Mouse (Mus musculus): ENCODE measurements around the gene Stx8. TPM values are rescaled to one million over a fixed set of nuclear protein-coding genes. Genes with fewer than 3 reads are reported as not detected.

Gene Stx8
- total and polyA plus RNA-seq, 3 experiments: 29.5 to 152 (median 30.9) TPM

DNA sequence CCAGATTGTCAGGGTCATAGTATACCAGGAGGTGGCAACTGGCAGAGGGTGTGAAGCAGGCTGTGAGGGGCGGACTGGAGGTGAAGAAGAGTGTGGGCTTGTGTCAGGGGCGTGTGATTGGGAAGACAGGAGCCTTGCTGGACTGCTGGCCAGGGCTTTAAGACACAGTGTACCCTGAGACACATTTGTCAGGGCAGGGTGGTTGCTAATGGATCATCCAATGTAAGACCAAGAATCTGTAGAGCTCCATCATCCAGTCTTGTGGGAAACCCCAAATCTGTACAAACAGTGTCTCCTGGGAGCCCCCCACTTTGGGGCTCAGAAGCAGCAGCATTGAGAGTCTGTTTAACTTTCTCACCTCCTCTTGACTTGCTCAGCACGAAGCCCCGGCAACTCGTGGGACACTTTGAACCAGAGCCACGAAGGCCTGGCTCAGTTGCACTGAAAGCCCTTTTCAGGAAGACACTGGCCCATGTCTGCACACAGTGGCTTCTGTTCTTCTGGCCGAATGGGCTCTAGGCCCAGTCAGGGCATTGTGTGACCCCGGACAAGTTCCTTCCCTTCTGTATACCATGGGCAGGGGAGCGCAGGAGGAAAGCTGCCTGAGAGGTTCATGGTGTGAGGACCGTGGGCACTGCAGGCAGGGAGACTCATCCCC is 239.7 kb downstream of the Stx8 start:
- Histone ChIP-seq H3K9ac (ENCODE audit: control insufficient read depth, low read depth, low read length, poor library complexity, severe bottlenecking) (no peak overlapping the region), H3K27ac (ENCODE audit: control insufficient read depth, low read depth, low read length) (no peak overlapping the region), H3K27me3 (ENCODE audit: control insufficient read depth in 1 of 2, insufficient read depth in 2 of 2, low read length in 2 of 2) (no peaks in the 10 kb centered on the region), H3K4me3 (ENCODE audit: control insufficient read depth in 1 of 2, insufficient read depth in 1 of 2, low read depth in 2 of 2, low read length in 2 of 2) (no peak overlapping the region), H3K9me3 (replicated peaks; ENCODE audit: insufficient read depth, low read length) (no peaks in the 10 kb centered on the region), H3K4me1 (ENCODE audit: control insufficient read depth in 1 of 2, insufficient read depth in 2 of 2, low read length in 2 of 2) (peaks cover 0 to 5% of the 10 kb centered on the region in 2 experiments; a peak in 2 of 4 replicates), H3K79me2 (ENCODE audit: control insufficient read depth, insufficient read depth, low read length, poor library complexity) (no peaks in the 10 kb centered on the region), H3K36me3 (ENCODE audit: control insufficient read depth in 1 of 2, insufficient read depth in 2 of 2, low read length in 2 of 2) (no peaks in the 10 kb centered on the region)
- TF ChIP-seq UBTF (IDR thresholded peaks at IDR 0.05; ENCODE audit: borderline replicate concordance, insufficient read depth, low read depth, low read length): no peak
- no peak for TF ChIP-seq HCFC1 (IDR thresholded peaks at IDR 0.05; ENCODE audit: low read depth, low read length)
- no peak for TF ChIP-seq ZNF384 (IDR thresholded peaks at IDR 0.05; ENCODE audit: low read depth, low read length)
- TF ChIP-seq JUND (IDR thresholded peaks at IDR 0.05; ENCODE audit: low read depth, low read length): no peak
- TF ChIP-seq NELFE (IDR thresholded peaks at IDR 0.05; ENCODE audit: low read depth, low read length): no peak
- no peak for TF ChIP-seq CTCF (IDR thresholded peaks at IDR 0.05 in 2 of 3, conservative IDR thresholded peaks at IDR 0.05 in 1 of 3; ENCODE audit: control insufficient read depth in 1 of 3, insufficient read depth in 1 of 3, low read depth in 2 of 3, low read length in 3 of 3, poor library complexity in 1 of 3, severe bottlenecking in 1 of 3)
- TF ChIP-seq CHD1 (IDR thresholded peaks at IDR 0.05; ENCODE audit: low read depth, low read length): no peak
- no peak for TF ChIP-seq SIN3A (IDR thresholded peaks at IDR 0.05; ENCODE audit: low read length)
- no peak for TF ChIP-seq MAX (IDR thresholded peaks at IDR 0.05; ENCODE audit: low read length)
- DNase-seq (ENCODE audit: low read depth, low spot score): no peak

DNA sequence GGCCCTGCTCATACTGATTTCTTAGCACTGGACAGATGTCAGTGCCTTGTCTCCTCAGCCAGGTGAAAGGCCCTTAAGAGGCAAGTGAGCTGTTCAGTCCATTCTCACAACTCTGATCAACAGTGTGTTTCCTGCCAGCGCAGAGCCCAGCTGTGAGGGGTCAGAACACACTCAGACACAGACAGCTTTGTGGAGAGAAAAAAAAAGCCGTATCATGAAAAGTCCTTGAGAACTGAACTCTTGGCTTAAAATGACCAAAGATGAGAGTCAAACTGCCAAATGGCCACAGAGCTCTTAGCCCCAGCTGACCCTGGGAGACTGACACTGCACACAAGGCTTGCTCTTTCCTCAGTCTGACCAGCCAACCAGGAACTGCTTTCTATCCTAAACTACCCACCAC is 242.0 kb downstream of the Stx8 start:
- Histone ChIP-seq H3K4me1 (ENCODE audit: control insufficient read depth in 1 of 2, insufficient read depth in 2 of 2, low read length in 2 of 2) (peaks cover 0 to 5% of the 10 kb centered on the region in 2 experiments; a peak in 2 of 4 replicates), H3K79me2 (ENCODE audit: control insufficient read depth, insufficient read depth, low read length, poor library complexity) (no peaks in the 10 kb centered on the region), H3K36me3 (ENCODE audit: control insufficient read depth in 1 of 2, insufficient read depth in 2 of 2, low read length in 2 of 2) (no peaks in the 10 kb centered on the region), H3K9me3 (replicated peaks; ENCODE audit: insufficient read depth, low read length) (no peaks in the 10 kb centered on the region), H3K4me3 (ENCODE audit: control insufficient read depth in 1 of 2, insufficient read depth in 1 of 2, low read depth in 2 of 2, low read length in 2 of 2) (no peak overlapping the region), H3K27me3 (ENCODE audit: control insufficient read depth in 1 of 2, insufficient read depth in 2 of 2, low read length in 2 of 2) (no peaks in the 10 kb centered on the region), H3K27ac (ENCODE audit: control insufficient read depth, low read depth, low read length) (no peak overlapping the region), H3K9ac (ENCODE audit: control insufficient read depth, low read depth, low read length, poor library complexity, severe bottlenecking) (no peak overlapping the region)
- DNase-seq (ENCODE audit: low read depth, low spot score): no peak
- TF ChIP-seq ELF1 (IDR thresholded peaks at IDR 0.05; ENCODE audit: low read depth, low read length) (no peak), MAFK (IDR thresholded peaks at IDR 0.05; ENCODE audit: borderline replicate concordance, low read depth, low read length) (no peak), ZKSCAN1 (IDR thresholded peaks at IDR 0.05; ENCODE audit: low read depth, low read length) (no peak), MAZ (IDR thresholded peaks at IDR 0.05; ENCODE audit: low read depth, low read length) (no peak), CHD1 (IDR thresholded peaks at IDR 0.05; ENCODE audit: low read depth, low read length) (no peak), ZC3H11A (IDR thresholded peaks at IDR 0.05; ENCODE audit: low read depth, low read length) (no peak), USF1 (IDR thresholded peaks at IDR 0.05; ENCODE audit: low read depth, low read length) (no peak)
